Mouse (Mus musculus): Measurements from ENCODE around the gene Fchsd2.

GRCm38 (mm10) chr7:101314396-101314795, 221.7 kb downstream of the Fchsd2 start:
- TF ChIP-seq POLR2A (IDR thresholded peaks at IDR 0.05; ENCODE audit: borderline replicate concordance, low read depth, low read length) (no peak), CTCF (IDR thresholded peaks at IDR 0.05; ENCODE audit: low read depth, low read length) (no peak)

Data from bone marrow macrophage, adult 2 months (primary cell).